Mouse (Mus musculus) heart, adult 11 months (tissue): Measurements from ENCODE around the gene Btbd18.

Source experiments
- DNase-seq: peaks from one replicate; pipeline ENCODE4 v3.0.0; 2022

Btbd18 gene

GRCm38 (mm10) chr2:84658806-84659205 is at the start of gene Btbd18:
Btbd18 (plus strand) TSS chr2:84659079.
- DNase-seq, result no peak

GRCm38 (mm10) chr2:84612764-84613163 is 46.1 kb upstream of the Btbd18 start:
- DNase-seq, result peak; percentile 91

- DNase-seq, result peak; percentile 85
These were observed 41.0 kb upstream of the Btbd18 start for GRCm38 (mm10) chr2:84617637-84618515.

- peak; percentile 88 for DNase-seq
These were observed 40.0 kb upstream of the Btbd18 start for GRCm38 (mm10) chr2:84618914-84619313.

GRCm38 (mm10) chr2:84619646-84620340 is 39.1 kb upstream of the Btbd18 start:
- peak; percentile 93 for DNase-seq

GRCm38 (mm10) chr2:84622668-84623067 is 36.2 kb upstream of the Btbd18 start:
- DNase-seq, result no peak

GRCm38 (mm10) chr2:84623428-84624119 is 35.3 kb upstream of the Btbd18 start:
- DNase-seq, result peak; percentile 60

- DNase-seq, result peak; percentile 92
These were observed 34.7 kb upstream of the Btbd18 start for GRCm38 (mm10) chr2:84624201-84624600.

- DNase-seq, result peak; percentile 84
These were observed 32.4 kb upstream of the Btbd18 start for GRCm38 (mm10) chr2:84626366-84626975.

- DNase-seq, result peak; percentile 66
These were observed 31.8 kb upstream of the Btbd18 start for GRCm38 (mm10) chr2:84627036-84627435.

- DNase-seq, result peak; percentile 85
These were observed 26.9 kb upstream of the Btbd18 start for GRCm38 (mm10) chr2:84632001-84632400.

- peak; percentile 94 for DNase-seq
These were observed 25.9 kb upstream of the Btbd18 start for GRCm38 (mm10) chr2:84632999-84633398.

GRCm38 (mm10) chr2:84634006-84634405 is 24.9 kb upstream of the Btbd18 start:
- DNase-seq, result peak; percentile 88

GRCm38 (mm10) chr2:84634934-84635482 is 23.9 kb upstream of the Btbd18 start:
- peak; percentile 91 for DNase-seq

- peak; percentile 100 for DNase-seq
These were observed 23.3 kb upstream of the Btbd18 start for GRCm38 (mm10) chr2:84635611-84636010.

- peak; percentile 96 for DNase-seq
These were observed 22.6 kb upstream of the Btbd18 start for GRCm38 (mm10) chr2:84636231-84636741.

- peak; percentile 93 for DNase-seq
These were observed 21.3 kb upstream of the Btbd18 start for GRCm38 (mm10) chr2:84637452-84638165.

GRCm38 (mm10) chr2:84638428-84639220 is 20.3 kb upstream of the Btbd18 start:
- peak; percentile 92 for DNase-seq

GRCm38 (mm10) chr2:84640833-84641232 is 18.0 kb upstream of the Btbd18 start:
- DNase-seq, result no peak

GRCm38 (mm10) chr2:84646138-84646537 is 12.7 kb upstream of the Btbd18 start:
- no peak for DNase-seq
